Mouse (Mus musculus) heart, postnatal 0 days (tissue): Measurements from ENCODE around the gene Fam117a. TPM values are rescaled to one million over a fixed set of nuclear protein-coding genes. Genes with fewer than 3 reads are reported as not detected.

Source experiments
- ATAC-seq: fragments of 200-750 bp; cut with Nextera tagmentation; 2 replicates; pipeline ENCODE4 v1.8.0; 2017; ENCODE audit warnings: low read depth, moderate number of reproducible peaks, moderate library complexity; ENCODE audit not compliant: insufficient read depth
- DNase-seq: peaks from one replicate; pipeline ENCODE4 v3.0.0-alpha.2; 2016; ENCODE audit warnings: low spot score
- H3K27ac ChIP-seq: fragments of 300-500 bp; sonication (generic); 2 replicates; pipeline ENCODE4 v1.5.1; 2014; ENCODE audit warnings: low read depth, mild to moderate bottlenecking
- H3K27me3 ChIP-seq: fragments of 300-500 bp; sonication (generic); 2 replicates; pipeline ENCODE4 v1.6.1; 2014; ENCODE audit warnings: low read length, mixed read lengths; ENCODE audit not compliant: control insufficient read depth, insufficient read depth
- H3K36me3 ChIP-seq: fragments of 300-500 bp; sonication (generic); replicated peaks from 2 replicates; pipeline ENCODE4 v1.6.1; 2014; ENCODE audit warnings: low read length, mixed read lengths; ENCODE audit not compliant: control insufficient read depth, insufficient read depth
- H3K4me1 ChIP-seq: fragments of 300-500 bp; sonication (generic); 2 replicates; pipeline ENCODE4 v1.6.1; 2014; ENCODE audit warnings: antibody characterized with exemption; ENCODE audit not compliant: control insufficient read depth, insufficient read depth
- H3K4me2 ChIP-seq: fragments of 300-500 bp; sonication (generic); 2 replicates; pipeline ENCODE4 v1.6.1; 2014; ENCODE audit warnings: low read depth, mild to moderate bottlenecking, low read length, moderate library complexity
- H3K4me3 ChIP-seq: fragments of 300-500 bp; sonication (generic); 2 replicates; pipeline ENCODE4 v1.5.1; 2014; ENCODE audit warnings: low read depth, low read length
- H3K9ac ChIP-seq: fragments of 300-500 bp; sonication (generic); replicated peaks from 2 replicates; pipeline ENCODE4 v1.6.1; 2014; ENCODE audit warnings: low read depth, low read length, mixed read lengths
- H3K9me3 ChIP-seq: fragments of 300-500 bp; sonication (generic); replicated peaks from 2 replicates; pipeline ENCODE4 v1.6.1; 2016; ENCODE audit warnings: low read length; ENCODE audit not compliant: control insufficient read depth
- CTCF ChIP-seq: IDR thresholded peaks from 2 replicates; pipeline ENCODE4 v1.5.1; 2016; ENCODE audit warnings: antibody characterized with exemption, control low read depth, low read depth
- EP300 ChIP-seq: IDR thresholded peaks from 2 replicates; pipeline ENCODE4 v1.6.1; 2016; ENCODE audit warnings: antibody characterized with exemption, low read depth
- WGBS: fragments of 180-500 bp; shearing (Covaris S2); extraction: QIAGEN DNeasy Blood & Tissue Kit; methylation state at CpG from one replicate; pipeline ENCODE4 v1.1.7; 2014; 5-methylcytosine and 5-hydroxymethylcytosine counted together
- polyA plus RNA-seq: library from polyadenylated mRNA; unstranded; fragments of >200 nt; fragmentation: Nextera tagmentation; extraction: Ambion mirVana; gene quantifications from 2 replicates; pipeline ENCODE4 v1.2.1, GENCODE M21; 2015
- total RNA-seq: library from RNA; depleted of rRNA; stranded (reverse); fragments of >200 nt; gene quantifications from 2 replicates; pipeline ENCODE4 v1.2.3, GENCODE M21; 2014; ENCODE audit warnings: low replicate concordance

Fam117a gene
- total and polyA plus RNA-seq, 2 experiments from 2014 or later: 3.9 to 5.6 TPM

GRCm38 (mm10) chr11:95299886-95300285, 36.9 kb upstream of the Fam117a start:
- no peak overlapping the region for H3K4me3 ChIP-seq
- no peak overlapping the region for H3K4me2 ChIP-seq
- H3K36me3 ChIP-seq: peaks cover 76% of the 10 kb centered on the region
- H3K27ac ChIP-seq: no peak overlapping the region
- TF ChIP-seq CTCF (no peak), EP300 (no peak)
- no peaks in the 10 kb centered on the region for H3K4me1 ChIP-seq
- H3K9me3 ChIP-seq: no peaks in the 10 kb centered on the region
- H3K9ac ChIP-seq: no peak overlapping the region
- ATAC-seq (no peak), DNase-seq (no peak)
- WGBS: 75% methylated on average over 12 of the region's 12 CpGs
- no peaks in the 10 kb centered on the region for H3K27me3 ChIP-seq

- Histone ChIP-seq H3K9me3 (no peaks in the 10 kb centered on the region), H3K27ac (no peak overlapping the region), H3K4me2 (no peak overlapping the region), H3K4me1 (no peaks in the 10 kb centered on the region), H3K9ac (no peak overlapping the region), H3K27me3 (no peaks in the 10 kb centered on the region), H3K36me3 (peaks cover 80% of the 10 kb centered on the region), H3K4me3 (no peak overlapping the region)
- DNase-seq (no peak), ATAC-seq (no peak)
- 88% methylated on average over 3 of the region's 3 CpGs for WGBS
- TF ChIP-seq EP300 (no peak), CTCF (no peak)
Observed at GRCm38 (mm10) chr11:95301772-95302171, 35.0 kb upstream of the Fam117a start.

- Histone ChIP-seq H3K36me3 (peaks cover 49% of the 10 kb centered on the region), H3K4me1 (peaks cover 7% of the 10 kb centered on the region), H3K9ac (no peak overlapping the region), H3K4me3 (no peak overlapping the region), H3K27me3 (no peaks in the 10 kb centered on the region), H3K9me3 (no peaks in the 10 kb centered on the region), H3K4me2 (no peak overlapping the region), H3K27ac (no peak overlapping the region)
- no peak for DNase-seq
- no peak for ATAC-seq
- WGBS: 85% methylated on average over 7 of the region's 7 CpGs
- TF ChIP-seq EP300 (no peak), CTCF (no peak)
Observed at GRCm38 (mm10) chr11:95305600-95305999, 31.2 kb upstream of the Fam117a start.

DNA sequence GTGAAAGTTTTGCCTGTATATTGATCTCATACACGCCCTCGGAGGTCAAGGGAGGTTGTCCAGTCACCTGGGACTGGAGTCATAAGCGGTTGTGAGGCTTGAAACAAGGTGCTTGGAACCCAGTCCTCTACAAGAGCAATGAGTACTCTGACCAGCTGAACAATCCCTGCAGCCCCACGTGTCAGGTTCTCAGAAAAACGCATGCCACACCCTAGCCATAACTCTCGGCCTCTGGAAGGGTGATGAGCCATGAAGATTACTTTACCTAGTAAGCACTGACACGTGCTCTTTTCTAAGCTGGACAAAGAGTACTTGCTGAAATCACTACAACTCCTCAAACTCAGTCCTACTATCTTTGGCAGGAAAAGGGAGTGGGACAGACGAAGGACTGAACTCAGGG, 29.3 kb upstream of the Fam117a start:
- no peak for ATAC-seq
- H3K36me3 ChIP-seq: peaks cover 31% of the 10 kb centered on the region
- DNase-seq: no peak
- no peaks in the 10 kb centered on the region for H3K9me3 ChIP-seq
- TF ChIP-seq CTCF (no peak), EP300 (no peak)
- H3K4me1 ChIP-seq: peaks cover 14% of the 10 kb centered on the region
- H3K4me2 ChIP-seq: no peak overlapping the region
- 71% methylated on average over 8 of the region's 8 CpGs for WGBS
- no peaks in the 10 kb centered on the region for H3K27me3 ChIP-seq
- H3K9ac ChIP-seq: no peak overlapping the region
- no peak overlapping the region for H3K4me3 ChIP-seq
- H3K27ac ChIP-seq: no peak overlapping the region

GRCm38 (mm10) chr11:95309510-95310006, 27.3 kb upstream of the Fam117a start:
- TF ChIP-seq EP300: no peak
- no peak for TF ChIP-seq CTCF
- peak overlapping the region; percentile 74 for H3K4me3 ChIP-seq
- H3K4me1 ChIP-seq: peaks cover 14% of the 10 kb centered on the region
- WGBS: under 1% methylated on average over 37 of the region's 37 CpGs
- H3K36me3 ChIP-seq: peaks cover 14% of the 10 kb centered on the region; the same call in 1 of the 2 replicates
- peak overlapping the region; percentile 80 for H3K9ac ChIP-seq
- H3K9me3 ChIP-seq: no peaks in the 10 kb centered on the region
- H3K27ac ChIP-seq: peak overlapping the region; percentile 97
- ATAC-seq (peak; percentile 91), DNase-seq (peak; percentile 99)
- no peaks in the 10 kb centered on the region for H3K27me3 ChIP-seq
- H3K4me2 ChIP-seq: peak overlapping the region; percentile 65

DNA sequence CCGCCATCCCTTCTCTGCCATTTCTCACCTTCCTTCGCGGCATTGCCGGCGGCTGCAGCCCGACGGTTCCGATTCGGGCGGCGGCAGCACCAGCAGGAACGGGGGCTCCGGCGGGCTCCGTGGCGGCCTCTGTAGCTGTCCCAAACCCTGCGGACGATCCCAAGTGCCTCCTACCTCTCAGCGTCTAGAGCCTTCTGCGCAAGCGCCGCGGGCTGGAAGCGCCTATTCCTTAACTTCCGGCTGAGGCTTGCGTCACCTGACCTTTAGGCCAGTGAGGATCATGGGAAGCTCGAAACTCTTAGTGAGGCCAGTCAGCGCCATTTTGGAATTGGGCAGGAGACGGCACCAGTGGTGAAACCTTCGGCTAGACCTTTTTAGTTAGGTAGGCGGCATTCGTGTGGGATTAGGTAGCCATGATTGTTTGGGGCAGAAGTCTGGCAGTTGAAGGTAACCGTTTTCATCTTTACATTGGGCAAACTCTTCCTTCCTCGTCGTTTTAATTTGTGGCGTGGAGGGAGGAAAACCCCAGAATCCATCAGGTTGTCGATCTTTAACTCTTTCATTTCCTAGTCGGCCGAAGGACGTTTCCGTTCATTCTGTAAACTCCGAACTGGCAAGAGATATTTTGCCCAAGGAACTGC, 26.7 kb upstream of the Fam117a start, which contains the start of gene Kat7:
Gene Kat7 (minus strand): TSS at position 240 of the 641 bp plus-strand sequence.
- TF ChIP-seq EP300 (peak; percentile 30; the same call in 1 of the 2 replicates), CTCF (no peak)
- Histone ChIP-seq H3K27ac (peak within 1 kb of the TSS; percentile 97), H3K27me3 (no peaks in the 10 kb centered on the region), H3K4me1 (peaks cover 14% of the 10 kb centered on the region), H3K4me2 (peak within 1 kb of the TSS; percentile 75), H3K4me3 (peak within 1 kb of the TSS; percentile 74), H3K9ac (peak within 1 kb of the TSS; percentile 80), H3K9me3 (no peaks in the 10 kb centered on the region), H3K36me3 (peaks cover 9% of the 10 kb centered on the region; the same call in 1 of the 2 replicates)
- peak; percentile 99 for DNase-seq
- under 1% methylated on average over 42 of the region's 42 CpGs for WGBS
- ATAC-seq: peak; percentile 91
